Mouse (Mus musculus) WW6 (cell line): ENCODE measurements around the gene Olfr128.
"Not testable (repeated sequence)": the region's sequence is repeated elsewhere in the genome, so short reads cannot be mapped to it uniquely, and the experiment has no call there.

Experiments
- DNase-seq: peaks from one replicate; pipeline ENCODE4 v3.0.0-alpha.2; 2013; ENCODE audit warnings: low read depth, low spot score

The Olfr128 gene

DNA sequence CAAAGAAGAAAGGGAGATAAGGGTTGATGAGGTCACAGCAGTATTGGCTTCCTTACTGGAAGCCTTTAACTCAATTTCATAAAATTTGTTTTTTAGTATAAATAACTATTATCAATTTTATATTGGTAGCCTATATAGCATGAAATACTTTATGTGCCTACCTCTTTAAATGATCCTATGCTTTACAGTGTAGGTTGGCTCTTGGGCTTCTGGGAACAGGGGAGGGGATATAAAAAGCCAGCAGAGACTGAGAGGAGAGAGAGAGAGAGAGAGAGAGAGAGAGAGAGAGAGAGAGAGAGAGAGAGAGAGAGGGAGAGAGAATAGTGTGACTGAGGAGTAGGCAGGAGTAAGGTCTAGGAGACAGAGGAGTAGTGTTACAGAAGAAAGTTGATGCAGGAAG, at the start of gene Olfr128:
Gene Olfr128, plus strand, starts transcription at position 301 of the 400 bp plus-strand sequence.
- no peak for DNase-seq

DNA sequence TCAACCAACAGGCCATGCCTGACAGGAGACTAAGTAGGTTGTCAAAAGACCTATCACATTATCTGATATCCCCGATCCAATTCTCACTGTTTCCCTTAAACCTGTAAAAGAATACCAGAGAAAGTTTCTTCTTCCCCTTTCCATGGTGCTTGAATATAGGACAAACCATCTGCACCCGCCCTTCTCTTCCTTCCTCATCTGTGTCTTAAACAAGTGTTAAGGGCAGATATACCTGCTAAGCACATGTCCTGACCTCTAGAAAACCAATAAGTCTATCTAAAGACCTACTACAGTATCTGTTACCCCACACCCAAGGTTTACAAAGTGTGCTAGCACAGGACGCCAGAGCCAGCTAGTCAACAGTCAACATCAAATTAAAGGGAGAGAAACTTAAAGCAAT, 46.5 kb upstream of the Olfr128 start:
- DNase-seq = no peak

GRCm38 (mm10) chr17:37900137-37900536, 20.2 kb upstream of the Olfr128 start, which contains the start of gene Olfr127:
Gene Olfr127, plus strand, starts transcription at chr17:37900437.
- no peak for DNase-seq

DNA sequence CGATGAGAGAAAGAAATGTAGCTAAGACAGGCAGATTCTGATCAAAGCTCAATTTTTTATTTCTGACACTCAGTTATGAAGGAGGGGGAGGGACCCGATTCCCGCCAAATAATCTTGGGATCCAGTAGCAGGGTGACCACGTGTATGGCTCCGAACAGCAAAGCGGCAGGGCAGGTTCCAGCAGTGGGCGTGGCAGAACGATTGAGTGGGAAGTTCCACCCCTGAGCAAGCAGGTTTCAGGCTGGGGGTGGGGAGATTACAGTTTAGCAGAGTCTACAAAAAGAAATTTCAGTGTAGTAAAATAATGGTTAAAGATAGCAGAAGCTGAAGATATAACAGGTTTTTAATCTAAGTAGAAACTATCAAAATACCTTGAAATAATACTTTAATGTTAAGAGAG, 13.5 kb upstream of the Olfr128 start:
- not testable (repeated sequence) for DNase-seq

DNA sequence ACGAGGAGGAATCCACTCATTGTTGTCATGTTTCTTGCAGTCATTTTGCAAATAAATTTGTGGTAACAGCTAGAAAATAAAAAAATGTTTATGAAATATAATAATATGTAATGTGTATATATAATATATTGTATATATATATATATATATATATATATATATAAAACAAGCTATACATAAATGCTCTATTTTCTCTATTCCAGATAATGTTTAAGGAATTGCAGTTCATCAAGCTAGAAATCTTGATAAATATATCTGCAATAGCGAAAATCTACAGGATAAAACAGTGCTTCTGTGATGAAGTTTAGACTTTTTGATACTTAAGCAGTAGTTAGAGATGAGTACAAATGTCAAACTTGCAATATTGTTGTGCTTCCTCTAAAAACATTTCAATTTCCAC, 32.6 kb downstream of the Olfr128 start, which contains the start of gene Olfr761:
Gene Olfr761, minus strand, starts transcription at position 101 of the 400 bp plus-strand sequence.
- DNase-seq = no peak

- DNase-seq = no peak
Observed at GRCm38 (mm10) chr17:37973591-37973990, 53.2 kb downstream of the Olfr128 start.
